Mouse (Mus musculus): ENCODE results near the gene Atp1a2. TPM values are rescaled to one million over a fixed set of nuclear protein-coding genes. Genes with fewer than 3 reads are reported as not detected.

The Atp1a2 gene
- polyA plus RNA-seq (2012; rRNA removed) (11.3 and 13.5 TPM in 2 replicates), polyA plus RNA-seq (2014; fragmentation: Nextera tagmentation; extraction: Ambion mirVana) (1.7 and 1.8 TPM in 2 replicates)

- H3K36me3 ChIP-seq (ENCODE audit: control insufficient read depth, insufficient read depth, low read length), result no peaks in the 10 kb centered on the region
- no peaks in the 10 kb centered on the region for H3K9me3 ChIP-seq (ENCODE audit: control insufficient read depth, low read length)
- no peaks in the 10 kb centered on the region for H3K27me3 ChIP-seq (ENCODE audit: control insufficient read depth, insufficient read depth, low read length)
- H3K4me1 ChIP-seq (ENCODE audit: control insufficient read depth, insufficient read depth, low read length), result peaks cover 35% of the 10 kb centered on the region
- peak within 1 kb of the TSS; percentile 37 for H3K4me2 ChIP-seq (replicated peaks; ENCODE audit: low read depth, low read length, severe bottlenecking)
- peak within 1 kb of the TSS; percentile 40 for H3K9ac ChIP-seq (ENCODE audit: low read depth, low read length, severe bottlenecking)
- ATAC-seq (ENCODE audit: low FRiP score, low read depth) (peak; percentile 71), DNase-seq (ENCODE audit: low spot score) (peak; percentile 55)
- H3K27ac ChIP-seq (replicated peaks; ENCODE audit: low read depth, low read length), result peak within 1 kb of the TSS; percentile 59
- H3K4me3 ChIP-seq (replicated peaks; ENCODE audit: low read length), result peak within 1 kb of the TSS; percentile 21
- 9% methylated on average over 16 of the region's 16 CpGs for WGBS
- TF ChIP-seq POLR2A (IDR thresholded peaks at IDR 0.05; ENCODE audit: borderline replicate concordance, extremely low read depth, insufficient read depth, insufficient read length), result no peak
These were observed at the start of gene Atp1a2 for GRCm38 (mm10) chr1:172297611-172298537. Gene Atp1a2, minus strand, starts transcription at chr1:172298064.

- Histone ChIP-seq H3K4me2 (replicated peaks; ENCODE audit: low read depth, low read length, severe bottlenecking) (no peak overlapping the region), H3K9ac (ENCODE audit: low read depth, low read length, severe bottlenecking) (no peak overlapping the region), H3K4me3 (replicated peaks; ENCODE audit: low read length) (no peak overlapping the region), H3K27me3 (ENCODE audit: control insufficient read depth, insufficient read depth, low read length) (peaks cover 6% of the 10 kb centered on the region; the same call in 1 of the 2 replicates), H3K9me3 (ENCODE audit: control insufficient read depth, low read length) (no peaks in the 10 kb centered on the region), H3K4me1 (ENCODE audit: control insufficient read depth, insufficient read depth, low read length) (no peaks in the 10 kb centered on the region), H3K36me3 (ENCODE audit: control insufficient read depth, insufficient read depth, low read length) (no peaks in the 10 kb centered on the region), H3K27ac (replicated peaks; ENCODE audit: low read depth, low read length) (no peak overlapping the region)
- no peak for ATAC-seq (ENCODE audit: low FRiP score, low read depth)
- no peak for DNase-seq (ENCODE audit: low spot score)
- 84% methylated on average over 12 of the region's 12 CpGs for WGBS
- TF ChIP-seq POLR2A (IDR thresholded peaks at IDR 0.05; ENCODE audit: borderline replicate concordance, extremely low read depth, insufficient read depth, insufficient read length), result no peak
These were observed 49.5 kb upstream of the Atp1a2 start for GRCm38 (mm10) chr1:172347382-172347781.

- Histone ChIP-seq H3K4me1 (ENCODE audit: control insufficient read depth, insufficient read depth, low read length) (no peaks in the 10 kb centered on the region), H3K36me3 (ENCODE audit: control insufficient read depth, insufficient read depth, low read length) (no peaks in the 10 kb centered on the region), H3K27ac (replicated peaks; ENCODE audit: low read depth, low read length) (no peak overlapping the region), H3K4me3 (replicated peaks; ENCODE audit: low read length) (no peak overlapping the region), H3K4me2 (replicated peaks; ENCODE audit: low read depth, low read length, severe bottlenecking) (no peak overlapping the region), H3K27me3 (ENCODE audit: control insufficient read depth, insufficient read depth, low read length) (peaks cover 13% of the 10 kb centered on the region), H3K9me3 (ENCODE audit: control insufficient read depth, low read length) (no peaks in the 10 kb centered on the region), H3K9ac (ENCODE audit: low read depth, low read length, severe bottlenecking) (no peak overlapping the region)
- DNase-seq (ENCODE audit: low spot score) (no peak), ATAC-seq (ENCODE audit: low FRiP score, low read depth) (no peak)
- no peak for TF ChIP-seq POLR2A (IDR thresholded peaks at IDR 0.05; ENCODE audit: borderline replicate concordance, extremely low read depth, insufficient read depth, insufficient read length)
- WGBS, result 81% methylated on average over 10 of the region's 10 CpGs
These were observed 48.8 kb upstream of the Atp1a2 start for GRCm38 (mm10) chr1:172346707-172347106.

- Histone ChIP-seq H3K27ac (replicated peaks; ENCODE audit: low read depth, low read length) (no peak overlapping the region), H3K9me3 (ENCODE audit: control insufficient read depth, low read length) (no peaks in the 10 kb centered on the region), H3K4me3 (replicated peaks; ENCODE audit: low read length) (no peak overlapping the region), H3K4me2 (replicated peaks; ENCODE audit: low read depth, low read length, severe bottlenecking) (no peak overlapping the region), H3K27me3 (ENCODE audit: control insufficient read depth, insufficient read depth, low read length) (peaks cover 29% of the 10 kb centered on the region), H3K36me3 (ENCODE audit: control insufficient read depth, insufficient read depth, low read length) (no peaks in the 10 kb centered on the region), H3K4me1 (ENCODE audit: control insufficient read depth, insufficient read depth, low read length) (no peaks in the 10 kb centered on the region), H3K9ac (ENCODE audit: low read depth, low read length, severe bottlenecking) (no peak overlapping the region)
- WGBS, result 81% methylated on average over 7 of the region's 7 CpGs
- DNase-seq (ENCODE audit: low spot score) (no peak), ATAC-seq (ENCODE audit: low FRiP score, low read depth) (no peak)
- no peak for TF ChIP-seq POLR2A (IDR thresholded peaks at IDR 0.05; ENCODE audit: borderline replicate concordance, extremely low read depth, insufficient read depth, insufficient read length)
These were observed 47.0 kb upstream of the Atp1a2 start for GRCm38 (mm10) chr1:172344820-172345219.

GRCm38 (mm10) chr1:172343914-172344313 lies 46.0 kb upstream of the Atp1a2 start:
- H3K27ac ChIP-seq (replicated peaks; ENCODE audit: low read depth, low read length), result no peak overlapping the region
- H3K9ac ChIP-seq (ENCODE audit: low read depth, low read length, severe bottlenecking), result no peak overlapping the region
- no peaks in the 10 kb centered on the region for H3K36me3 ChIP-seq (ENCODE audit: control insufficient read depth, insufficient read depth, low read length)
- TF ChIP-seq POLR2A (IDR thresholded peaks at IDR 0.05; ENCODE audit: borderline replicate concordance, extremely low read depth, insufficient read depth, insufficient read length), result no peak
- H3K4me2 ChIP-seq (replicated peaks; ENCODE audit: low read depth, low read length, severe bottlenecking), result no peak overlapping the region
- ATAC-seq (ENCODE audit: low FRiP score, low read depth) (no peak), DNase-seq (ENCODE audit: low spot score) (no peak)
- peaks cover 36% of the 10 kb centered on the region for H3K27me3 ChIP-seq (ENCODE audit: control insufficient read depth, insufficient read depth, low read length)
- no peak overlapping the region for H3K4me3 ChIP-seq (replicated peaks; ENCODE audit: low read length)
- no peaks in the 10 kb centered on the region for H3K4me1 ChIP-seq (ENCODE audit: control insufficient read depth, insufficient read depth, low read length)
- 51% methylated on average over 3 of the region's 3 CpGs for WGBS
- H3K9me3 ChIP-seq (ENCODE audit: control insufficient read depth, low read length), result no peaks in the 10 kb centered on the region
